Mouse (Mus musculus) layer of hippocampus, adult 8-10 months (tissue): ENCODE measurements around the gene Adcy4. TPM values are rescaled to one million over a fixed set of nuclear protein-coding genes. Genes with fewer than 3 reads are reported as not detected.

ENCODE experiments used
- DNase-seq, 2 experiments: peaks; one replicate each; pipeline ENCODE4 v3.0.0; 2022; ENCODE audit warnings: low spot score in 2 of 2
- total RNA-seq, 4 experiments: library from RNA; stranded (reverse); gene quantifications; 2 replicates each; pipeline ENCODE4 v1.2.4; 2022

Gene Adcy4
- total RNA-seq, 4 experiments from 2014 or later = 3.4 to 6.8 (median 4.8) TPM

DNA sequence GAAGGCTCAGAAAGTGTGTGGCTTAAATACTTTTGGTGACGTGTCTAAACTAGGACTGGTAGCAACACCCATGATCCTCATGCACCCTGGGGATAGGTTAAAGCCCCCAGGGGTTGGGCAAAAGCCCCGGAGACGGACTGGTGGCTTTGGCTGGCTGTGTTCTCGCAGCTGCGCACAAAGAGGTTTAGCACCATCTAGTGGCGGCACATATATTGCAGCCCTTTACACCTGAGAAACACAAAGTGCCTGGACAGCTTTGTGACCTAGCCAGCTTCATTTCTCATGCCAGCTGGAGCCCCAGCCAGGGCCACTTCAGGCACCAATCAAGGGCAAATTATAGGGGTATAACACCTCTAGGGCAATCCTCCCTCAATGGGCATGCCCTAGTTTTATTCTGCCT lies 23.7 kb downstream of the Adcy4 start:
- DNase-seq = peak; percentile 59 to 87

GRCm38 (mm10) chr14:55758363-55758784 lies 25.5 kb downstream of the Adcy4 start, which contains the start of gene Cideb:
Gene Cideb (minus strand): TSS chr14:55758458.
- peak in 1 of 2 experiments; percentile 23 for DNase-seq

- no peak for DNase-seq
Observed at GRCm38 (mm10) chr14:55757566-55757965, 26.3 kb downstream of the Adcy4 start.

DNA sequence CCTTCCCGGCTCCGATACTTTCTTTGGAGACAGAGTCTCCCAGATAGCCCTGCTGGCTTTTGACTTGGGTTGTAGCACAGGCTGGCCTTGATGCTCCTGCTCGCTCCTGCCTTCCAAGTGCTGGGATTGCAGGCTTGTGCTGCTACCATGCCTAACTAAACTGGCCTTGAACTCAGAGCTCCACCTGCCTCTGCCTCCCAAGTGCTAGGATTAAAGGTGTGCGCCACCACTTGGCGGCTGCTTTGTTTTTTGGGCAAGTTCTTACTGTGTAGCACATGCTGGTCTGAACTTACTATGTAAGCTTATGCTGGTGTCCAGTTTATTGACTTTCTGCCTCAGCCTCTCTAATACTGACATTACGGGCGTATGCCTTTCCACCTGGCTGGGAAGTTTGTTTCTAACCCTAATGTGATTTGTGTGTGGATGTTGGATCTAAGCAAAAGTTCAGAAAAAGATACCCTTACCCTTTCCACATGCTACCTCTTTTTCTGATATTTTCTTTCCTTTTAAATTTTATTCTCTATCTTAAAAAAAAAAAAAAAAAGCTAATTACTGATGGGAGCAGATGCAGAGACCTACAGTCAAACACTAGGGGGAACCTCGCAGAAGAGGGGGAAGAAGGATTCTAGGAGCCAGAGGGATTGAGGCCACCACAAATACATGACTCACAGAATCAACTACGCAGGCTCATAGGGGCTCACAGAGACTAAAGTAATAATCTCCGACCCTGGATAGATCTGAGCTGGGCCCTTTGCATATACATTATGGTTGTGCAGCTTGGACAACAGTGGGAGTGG lies 36.6 kb downstream of the Adcy4 start:
- no peak for DNase-seq

- no peak for DNase-seq
Observed at GRCm38 (mm10) chr14:55745861-55746237, 38.0 kb downstream of the Adcy4 start.

- peak; percentile 75 to 79 for DNase-seq
Observed at GRCm38 (mm10) chr14:55745180-55745860, 38.6 kb downstream of the Adcy4 start, which contains the start of the genes Dhrs1 and Nop9. Gene Dhrs1 (minus strand): TSS chr14:55745690. Gene Nop9 (plus strand): TSS chr14:55745693.

DNA sequence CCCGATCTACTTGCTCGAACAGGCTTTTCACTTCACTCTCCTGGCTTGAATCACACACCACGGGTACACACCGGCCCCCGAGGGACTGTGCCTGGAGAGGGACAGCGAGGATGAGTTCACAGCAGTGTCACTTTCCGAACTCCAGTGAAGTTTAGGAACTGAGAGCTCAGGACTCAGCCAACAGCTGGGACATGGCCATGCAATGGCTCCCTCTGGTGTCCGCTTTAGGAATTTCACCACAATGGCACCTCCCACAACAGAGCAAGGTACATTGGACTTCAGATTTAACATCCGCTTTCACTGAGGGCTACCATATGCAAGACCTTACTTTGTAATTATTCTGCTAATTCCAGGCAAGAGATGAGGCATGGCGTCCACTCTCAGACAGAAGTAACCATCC lies 40.2 kb downstream of the Adcy4 start:
- DNase-seq = peak; percentile 59 to 89

DNA sequence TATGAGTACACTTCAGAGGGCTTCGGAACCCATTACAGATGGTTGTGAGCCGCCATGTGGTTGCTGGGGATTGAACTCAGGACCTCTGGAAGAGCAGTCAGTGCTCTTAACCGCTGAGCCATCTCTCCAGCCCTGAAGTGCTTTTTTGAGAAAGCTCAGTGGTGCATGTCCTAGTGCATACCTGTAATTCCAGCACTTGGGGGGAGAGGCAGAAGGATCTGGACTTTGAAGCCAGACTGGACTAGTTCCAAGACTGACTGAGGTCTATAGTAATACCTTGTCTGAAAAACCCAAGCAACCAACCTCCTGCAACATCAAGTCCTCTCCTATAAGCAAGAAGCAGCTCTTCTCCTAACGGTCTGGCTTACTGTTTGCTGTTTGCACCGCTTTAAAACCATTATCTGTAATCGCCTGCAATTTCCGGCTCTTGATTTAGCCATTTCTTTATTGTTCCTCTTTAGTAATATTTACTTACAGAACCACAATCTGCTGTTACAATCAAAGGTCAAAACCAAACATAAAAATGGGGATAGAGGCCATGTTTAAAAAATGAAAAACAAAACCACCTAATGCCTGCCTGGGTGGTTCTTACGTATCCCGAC lies 46.7 kb downstream of the Adcy4 start:
- DNase-seq = no peak

DNA sequence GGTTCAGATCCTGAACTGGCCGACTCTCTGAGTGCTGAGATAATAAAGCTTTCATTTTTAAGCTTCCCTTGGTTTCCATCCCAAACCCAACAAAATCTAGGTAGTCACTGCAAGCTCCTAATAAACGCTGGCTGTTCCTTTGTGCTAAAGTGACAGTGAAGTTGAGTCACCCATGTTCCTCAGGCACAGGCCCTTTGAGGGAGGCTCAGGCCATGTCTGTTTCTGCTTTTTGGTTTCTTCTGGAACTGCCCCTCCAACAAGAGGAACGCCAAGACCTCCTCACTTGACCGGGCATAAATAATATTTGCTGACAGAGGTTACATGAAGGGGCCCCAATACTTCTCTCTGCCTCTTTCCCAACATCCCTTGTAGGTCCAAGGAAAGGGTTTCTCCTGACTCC lies 48.1 kb downstream of the Adcy4 start:
- DNase-seq = no peak

- DNase-seq = no peak
Observed at GRCm38 (mm10) chr14:55735334-55735733, 48.6 kb downstream of the Adcy4 start.

DNA sequence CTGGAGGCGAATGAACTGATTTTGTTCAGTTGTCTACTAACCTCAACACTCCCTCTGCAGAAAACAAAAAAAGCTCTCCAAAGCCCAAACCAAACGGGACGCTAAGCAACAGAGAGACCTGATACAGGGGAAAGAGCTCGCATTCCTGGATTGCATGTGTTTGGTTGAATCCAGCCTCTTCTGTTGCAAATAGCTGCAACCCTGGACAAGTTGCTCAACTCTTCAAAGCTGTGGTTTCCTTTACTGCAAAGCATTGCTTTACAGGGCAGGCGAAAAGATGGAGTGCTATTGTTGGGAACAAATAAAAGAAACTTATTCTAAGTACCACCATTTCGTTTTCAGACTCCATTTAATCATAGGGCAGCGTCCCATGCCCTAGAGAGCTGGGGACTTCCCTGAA lies 49.0 kb downstream of the Adcy4 start:
- no peak for DNase-seq

- no peak for DNase-seq
Observed at GRCm38 (mm10) chr14:55733889-55734288, 50.0 kb downstream of the Adcy4 start.

- DNase-seq = peak; percentile 35 to 44
Observed at GRCm38 (mm10) chr14:55730531-55731032, 53.3 kb downstream of the Adcy4 start.

DNA sequence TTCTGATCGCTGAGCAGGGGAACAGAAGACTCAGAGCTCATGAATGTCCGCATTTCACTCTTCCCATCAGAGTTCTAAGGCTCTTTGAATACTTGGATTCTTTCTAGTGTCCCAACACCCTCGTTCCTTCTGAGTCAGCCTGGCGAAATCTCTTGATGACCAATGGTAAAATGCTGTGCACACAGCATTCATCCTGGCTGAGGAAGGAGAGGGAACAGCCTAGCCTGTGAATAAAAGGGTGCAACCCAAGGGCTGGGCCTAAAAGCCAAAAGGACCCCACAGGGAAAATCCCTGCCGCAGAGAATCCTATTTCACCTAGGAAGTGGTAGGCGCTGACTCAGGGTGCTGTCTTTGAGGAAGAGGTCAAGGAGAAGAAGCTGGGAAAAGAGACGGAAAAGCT lies 53.8 kb downstream of the Adcy4 start:
- DNase-seq = no peak

GRCm38 (mm10) chr14:55727889-55728685 lies 55.8 kb downstream of the Adcy4 start:
- DNase-seq = no peak

DNA sequence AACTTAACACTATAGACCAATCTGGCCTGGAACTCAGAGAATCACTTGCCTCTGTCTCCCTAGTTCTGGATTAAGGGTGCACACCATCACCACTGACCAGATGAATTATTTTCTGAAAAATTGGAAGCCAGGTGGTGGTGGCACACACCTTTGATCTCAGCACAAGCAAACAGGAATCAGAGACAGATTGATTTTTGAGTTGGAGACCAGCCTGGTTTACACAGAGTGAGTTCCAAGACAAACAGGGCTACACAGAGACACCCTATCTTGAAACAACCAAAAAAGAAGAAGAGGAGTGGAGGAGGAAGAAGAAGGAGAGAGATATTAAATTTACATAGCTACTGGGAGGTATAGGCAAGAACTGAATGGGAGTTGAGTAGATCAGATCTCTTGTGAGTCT lies 57.6 kb downstream of the Adcy4 start:
- DNase-seq = no peak

GRCm38 (mm10) chr14:55724411-55724871 lies 59.5 kb downstream of the Adcy4 start:
- no peak for DNase-seq

DNA sequence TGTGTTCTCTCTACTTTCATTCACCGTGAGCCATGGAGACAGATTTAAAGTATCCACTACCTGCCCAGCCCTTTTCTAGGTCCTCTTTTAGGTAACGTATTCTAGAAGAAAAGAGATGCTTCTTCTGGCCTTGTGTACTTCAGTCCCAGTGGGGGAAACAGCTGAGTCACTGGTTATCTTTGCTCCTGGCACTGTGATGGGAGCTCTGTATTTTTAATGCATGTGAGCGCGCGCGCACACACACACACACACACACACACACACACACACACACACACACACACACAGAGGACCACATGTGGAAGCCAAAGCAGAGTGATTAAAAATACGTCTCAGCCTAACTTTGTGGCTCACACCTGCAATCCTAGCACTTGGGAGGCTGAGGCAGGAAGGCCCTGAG lies 60.5 kb downstream of the Adcy4 start:
- DNase-seq = no peak

DNA sequence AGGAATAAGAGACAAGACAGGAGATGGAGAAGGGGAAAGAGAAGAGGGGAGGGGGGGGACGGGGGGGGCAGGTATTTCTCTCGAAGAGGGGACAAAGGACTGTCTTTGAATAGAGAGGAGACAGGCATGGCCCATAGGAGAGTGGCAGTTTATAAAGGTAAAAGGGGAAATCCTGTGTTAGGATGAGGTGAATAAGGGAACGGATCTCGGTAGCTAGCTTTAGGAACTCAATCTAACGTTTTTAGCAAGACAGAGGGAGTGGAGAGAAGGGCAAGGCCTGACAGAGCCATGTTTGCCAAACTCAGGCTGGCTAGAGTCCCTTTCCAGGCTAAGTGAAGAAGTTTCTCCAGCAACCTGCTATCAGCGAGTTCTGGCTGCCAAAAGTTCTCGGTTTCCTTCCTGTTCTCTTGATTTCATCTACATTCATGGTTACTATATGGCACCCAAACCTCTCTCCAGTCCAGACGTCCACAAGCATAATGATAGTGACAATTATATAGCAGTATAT lies 61.4 kb downstream of the Adcy4 start:
- DNase-seq = no peak

GRCm38 (mm10) chr14:55721700-55722437 lies 62.0 kb downstream of the Adcy4 start, which contains the start of gene Rabggta:
Gene Rabggta (minus strand): TSS chr14:55722263.
- peak; percentile 88 to 93 for DNase-seq
